Mouse (Mus musculus) adrenal gland, postnatal 14 days (tissue): Measurements from ENCODE around the gene 2200002D01Rik. TPM values are rescaled to one million over a fixed set of nuclear protein-coding genes. Genes with fewer than 3 reads are reported as not detected.

Experiments
- total RNA-seq: library from RNA; stranded (reverse); gene quantifications from 2 replicates; pipeline ENCODE4 v1.2.3, GENCODE M21; 2021

Gene 2200002D01Rik
- total RNA-seq, 1 experiment from 2014 or later: 2.4 TPM

Other genes with a start within 250 kb of the 2200002D01Rik start
- gene Ryr1, start 123.3 kb downstream of the 2200002D01Rik start, total RNA-seq: 0.11 and 0.19 TPM in 2 replicates
- 1.8 and 2.2 TPM in 2 replicates for gene Rasgrp4, start 113.6 kb downstream of the 2200002D01Rik start, total RNA-seq
- gene Fam98c, start 92.2 kb downstream of the 2200002D01Rik start, total RNA-seq: 8.0 and 15.8 TPM in 2 replicates
- 1.1 and 1.2 TPM in 2 replicates for gene Ggn, start 78.3 kb downstream of the 2200002D01Rik start, total RNA-seq
- 6.6 and 6.9 TPM in 2 replicates for gene Spred3, start 78.1 kb downstream of the 2200002D01Rik start, total RNA-seq
- gene Psmd8, start 67.8 kb downstream of the 2200002D01Rik start, total RNA-seq: 212 and 215 TPM in 2 replicates
- 0.63 and 0.79 TPM in 2 replicates for gene Catsperg1, start 34.4 kb downstream of the 2200002D01Rik start, total RNA-seq
- 3.0 and 4.1 TPM in 2 replicates for gene Kcnk6, start 16.0 kb downstream of the 2200002D01Rik start, total RNA-seq
- gene Yif1b, start 10.1 kb downstream of the 2200002D01Rik start, total RNA-seq: 77.1 and 81.0 TPM in 2 replicates
- 29.0 and 31.5 TPM in 2 replicates for gene Spint2, start 33.4 kb upstream of the 2200002D01Rik start, total RNA-seq
- gene Ppp1r14a, start 40.8 kb upstream of the 2200002D01Rik start, total RNA-seq: 10.9 and 12.4 TPM in 2 replicates
- gene Dpf1, start 55.5 kb upstream of the 2200002D01Rik start, total RNA-seq: 1.8 and 2.4 TPM in 2 replicates